ENCODE assay signal across 14 mouse cellular contexts in the genomic region with DNA sequence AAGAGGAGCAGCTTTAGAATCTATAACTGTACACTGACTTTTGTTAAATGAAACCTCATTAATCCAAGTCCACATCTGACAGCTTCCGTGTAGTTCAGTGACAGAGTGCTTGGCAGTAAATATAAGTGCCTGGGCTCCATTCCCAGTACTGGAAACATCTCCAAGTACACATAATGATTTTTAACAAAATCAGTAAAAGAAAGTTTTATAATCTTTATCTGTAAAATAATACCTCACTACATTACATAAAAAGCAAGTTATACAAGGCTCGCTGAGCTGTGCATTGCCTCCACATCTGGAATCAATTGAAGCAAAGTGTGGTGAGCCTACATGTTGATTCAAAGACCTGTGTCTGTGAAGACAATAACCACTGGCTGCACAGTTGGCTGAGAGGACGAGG.
DNase-seq lines count a peak whose midpoint lies in the region; ATAC-seq and TF ChIP-seq lines count a peak whose summit lies in the region.
"Had no signal": no experiment of that assay in that cellular context is flagged by ENCODE, and none has a peak within 500 bp of the region (broad histone marks: within the 10 kb centered on the region; RNA-seq: fewer than 3 reads in every experiment).

No protein-coding gene starts in this region.

- H3K4me1 ChIP-seq in forebrain, postnatal 0 days (ENCODE audit: insufficient read depth), result no peaks in the 10 kb centered on the region
- H3K4me1 ChIP-seq in forebrain, embryonic 15.5 days, result no peaks in the 10 kb centered on the region
- H3K4me1 ChIP-seq: heart, embryonic 10.5 days; hindbrain, embryonic 13.5 days had no signal

- ATAC-seq in forebrain, postnatal 0 days, result no peak
- no peak for ATAC-seq in forebrain, embryonic 15.5 days (replicated peaks)
- ATAC-seq in granulocyte monocyte progenitor cell, adult 5-6 weeks (replicated peaks; ENCODE audit: poor library complexity, severe bottlenecking), result no peak

- H3K4me3 ChIP-seq in forebrain, postnatal 0 days (ENCODE audit: low read depth, low read length), result no peak overlapping the region
- H3K4me3 ChIP-seq in forebrain, embryonic 15.5 days, result no peak overlapping the region
- H3K4me3 ChIP-seq in left cerebral cortex, adult 2 months, result no peak overlapping the region
- H3K4me3 ChIP-seq: embryonic facial prominence, embryonic 12.5 days; heart, embryonic 10.5 days; hindbrain, embryonic 13.5 days had no signal

- no peak overlapping the region for H3K4me2 ChIP-seq in forebrain, postnatal 0 days (ENCODE audit: low read depth)
- H3K4me2 ChIP-seq in forebrain, embryonic 15.5 days (replicated peaks), result no peak overlapping the region
- H3K4me2 ChIP-seq: embryonic facial prominence, embryonic 12.5 days; hindbrain, embryonic 13.5 days had no signal

- H3K9ac ChIP-seq in forebrain, postnatal 0 days, result no peak overlapping the region
- no peak overlapping the region for H3K9ac ChIP-seq in forebrain, embryonic 15.5 days (replicated peaks)
- H3K9ac ChIP-seq: embryonic facial prominence, embryonic 12.5 days; hindbrain, embryonic 13.5 days had no signal

- WGBS in forebrain, postnatal 0 days, result 39% methylated on average over 3 of the region's 3 CpGs
- 46% methylated on average over 3 of the region's 3 CpGs for WGBS in forebrain, embryonic 15.5 days

- H3K9me3 ChIP-seq in forebrain, postnatal 0 days (ENCODE audit: low read length), result no peaks in the 10 kb centered on the region
- no peaks in the 10 kb centered on the region for H3K9me3 ChIP-seq in forebrain, embryonic 15.5 days
- H3K9me3 ChIP-seq: embryonic facial prominence, embryonic 12.5 days; G1E; heart, embryonic 10.5 days; hindbrain, embryonic 13.5 days had no signal

- H3K27ac ChIP-seq in forebrain, postnatal 0 days (ENCODE audit: low read depth, low read length), result no peak overlapping the region
- no peak overlapping the region for H3K27ac ChIP-seq in forebrain, embryonic 15.5 days (replicated peaks)
- peak overlapping the region; percentile 54 for H3K27ac ChIP-seq in left cerebral cortex, adult 2 months
- H3K27ac ChIP-seq: embryonic facial prominence, embryonic 12.5 days; heart, embryonic 10.5 days; hindbrain, embryonic 13.5 days had no signal

- no peaks in the 10 kb centered on the region for H3K27me3 ChIP-seq in forebrain, postnatal 0 days (ENCODE audit: insufficient read depth, low read length)
- H3K27me3 ChIP-seq in forebrain, embryonic 15.5 days, result no peaks in the 10 kb centered on the region
- H3K27me3 ChIP-seq: embryonic facial prominence, embryonic 12.5 days; hindbrain, embryonic 13.5 days had no signal

- peak; percentile 25 for DNase-seq in forebrain, postnatal 0 days
- no peak for DNase-seq in left cerebral cortex, adult 2 months (ENCODE audit: extremely low spot score in 1 of 2, low spot score in 2 of 2)
- no peak for DNase-seq in left cerebral cortex, postnatal 36 days (ENCODE audit: low spot score in 2 of 2)
- DNase-seq in adipocyte (ENCODE audit: low spot score), result peak; percentile 65
- DNase-seq in fibroblast of lung, adult 2 months (ENCODE audit: low read depth), result peak; percentile 12
- DNase-seq in thymus, postnatal 10 days (ENCODE audit: low spot score in 2 of 2), result no peak
- DNase-seq: left cerebral cortex, postnatal 4 days; thymus, postnatal 25 days had no signal

- peaks cover 13% of the 10 kb centered on the region for H3K36me3 ChIP-seq in forebrain, postnatal 0 days (ENCODE audit: insufficient read depth)
- 0 out of 2 replicates have a peak, but pooled peaks cover 3% of the 10 kb centered on the region for H3K36me3 ChIP-seq in forebrain, embryonic 15.5 days
- H3K36me3 ChIP-seq: G1E had no signal

- TF ChIP-seq CTCF in forebrain, postnatal 0 days (IDR thresholded peaks at IDR 0.05; ENCODE audit: low read depth), result no peak
- TF ChIP-seq CTCF in left cerebral cortex, adult 2 months (IDR thresholded peaks at IDR 0.05), result no peak

- intact Hi-C loops in left cerebral cortex, adult 2 months (cut with DNase I), result no loop called here
- intact Hi-C loops in left cerebral cortex, postnatal 36 days (cut with DNase I), result no loop called here

Comparison
In these comparisons a context has a peak if more than half of its experiments do, and no peak if none do; other contexts are left out.
1. DNase-seq: peak in forebrain, postnatal 0 days (single experiment), adipocyte (single experiment) and fibroblast of lung, adult 2 months (single experiment); none in left cerebral cortex, adult 2 months (0 of 2), left cerebral cortex, postnatal 36 days (0 of 2) and thymus, postnatal 10 days (0 of 2).